Mouse (Mus musculus) adrenal gland, adult 2 months (tissue): ENCODE results near the gene Wdr43. TPM values are rescaled to one million over a fixed set of nuclear protein-coding genes. Genes with fewer than 3 reads are reported as not detected.
A peak's percentile ranks its signal among the peaks of the same experiment; 100 is the strongest.
"Not testable (repeated sequence)": the region's sequence is repeated elsewhere in the genome, so short reads cannot be mapped to it uniquely, and the experiment has no call there.

Experiments
- DNase-seq: peaks from one replicate; pipeline ENCODE4 v3.0.0; 2021
- long read RNA-seq: library from polyadenylated mRNA; stranded (forward); transcript quantifications from one replicate; pipeline ENCODE4 v2.0.0, GENCODE M21; 2021
- polyA plus RNA-seq: library from polyadenylated mRNA; depleted of rRNA; stranded (reverse); fragments of >200 nt; gene quantifications from 2 replicates; pipeline ENCODE4 v1.2.3, GENCODE M21; 2012; rRNA removed
- total RNA-seq, 2 experiments: library from RNA; stranded (reverse); gene quantifications; 2 replicates each; pipeline ENCODE4 v1.2.3; 2021

Wdr43 gene
- total RNA-seq, result 10 to 100 TPM; 39.7 to 86.2 TPM
- 2.7 and 3.7 TPM in 2 replicates for polyA plus RNA-seq
- long read RNA-seq, transcript Wdr43-201 (18 exons, 3,450 nt), result major isoform, 27 of 36 reads
- long read RNA-seq, partial matches to known transcripts, result 6 of 36 reads
- long read RNA-seq, other reads (novel, unspliced or antisense), result 3 of 36 reads

GRCm38 (mm10) chr17:71615638-71616318 is at the start of gene Wdr43:
Wdr43 (plus strand) TSS chr17:71615895.
- DNase-seq, result peak; percentile 98

GRCm38 (mm10) chr17:71579176-71579705 is 36.5 kb upstream of the Wdr43 start:
- no peak for DNase-seq

GRCm38 (mm10) chr17:71597881-71598658 is 17.6 kb upstream of the Wdr43 start:
- no peak for DNase-seq

GRCm38 (mm10) chr17:71598659-71599554 is 16.8 kb upstream of the Wdr43 start:
- peak; percentile 94 for DNase-seq

- DNase-seq, result peak; percentile 40
Observed at GRCm38 (mm10) chr17:71616319-71617032, 781 bp downstream of the Wdr43 start.

- DNase-seq, result peak; percentile 34
Observed at GRCm38 (mm10) chr17:71617033-71617362, 1.3 kb downstream of the Wdr43 start.

- no peak for DNase-seq
Observed at GRCm38 (mm10) chr17:71617974-71618373, 2.3 kb downstream of the Wdr43 start.

GRCm38 (mm10) chr17:71631806-71632205 is 16.1 kb downstream of the Wdr43 start:
- no peak for DNase-seq

GRCm38 (mm10) chr17:71633350-71633749 is 17.7 kb downstream of the Wdr43 start:
- no peak for DNase-seq

GRCm38 (mm10) chr17:71636786-71637185 is 21.1 kb downstream of the Wdr43 start:
- DNase-seq, result no peak

GRCm38 (mm10) chr17:71637750-71638265 is 22.1 kb downstream of the Wdr43 start:
- peak; percentile 38 for DNase-seq

GRCm38 (mm10) chr17:71639056-71639455 is 23.4 kb downstream of the Wdr43 start:
- DNase-seq, result not testable (repeated sequence)

- DNase-seq, result no peak
Observed at GRCm38 (mm10) chr17:71640421-71641085, 24.9 kb downstream of the Wdr43 start.

- no peak for DNase-seq
Observed at GRCm38 (mm10) chr17:71642190-71642589, 26.5 kb downstream of the Wdr43 start.

- no peak for DNase-seq
Observed at GRCm38 (mm10) chr17:71650011-71650410, 34.3 kb downstream of the Wdr43 start.

- DNase-seq, result no peak
Observed at GRCm38 (mm10) chr17:71652495-71652894, 36.8 kb downstream of the Wdr43 start.

GRCm38 (mm10) chr17:71652934-71653333 is 37.2 kb downstream of the Wdr43 start:
- no peak for DNase-seq

GRCm38 (mm10) chr17:71657521-71657920 is 41.8 kb downstream of the Wdr43 start:
- no peak for DNase-seq

GRCm38 (mm10) chr17:71658666-71659065 is 43.0 kb downstream of the Wdr43 start:
- DNase-seq, result no peak

GRCm38 (mm10) chr17:71660390-71660789 is 44.7 kb downstream of the Wdr43 start:
- no peak for DNase-seq
